Mouse (Mus musculus) layer of hippocampus, postnatal 36 days (tissue): Measurements from ENCODE around the gene Clspn. TPM values are rescaled to one million over a fixed set of nuclear protein-coding genes. Genes with fewer than 3 reads are reported as not detected.

Source experiments
- DNase-seq, 2 experiments: peaks; one replicate each; pipeline ENCODE4 v3.0.0; 2022
- microRNA-seq, 2 experiments: library from miRNA; unstranded; fragments of <30 nt; microRNA quantifications; one replicate each; pipeline ENCODE4 v1.2.0; 2021
- total RNA-seq, 2 experiments: library from RNA; stranded (reverse); gene quantifications; 2 replicates each; pipeline ENCODE4 v1.2.3; 2021

Gene Clspn
- total RNA-seq, 2 experiments from 2014 or later = 0.58 to 1.3 TPM

GRCm38 (mm10) chr4:126637446-126637845, 80.7 kb downstream of the Clspn start:
- no peak for DNase-seq

GRCm38 (mm10) chr4:126639339-126639738, 82.6 kb downstream of the Clspn start:
- peak; percentile 16 to 27 for DNase-seq

GRCm38 (mm10) chr4:126641901-126642300, 85.2 kb downstream of the Clspn start:
- DNase-seq = peak in 1 of 2 experiments; percentile 3

Small RNA genes lying within 50 kb of the gene (microRNA-seq; reads per million reads assigned to microRNA genes)
- gene Mir7119 = 0 reads per million in 2 experiments

Other genes starting within 250 kb of the Clspn start
- 10 to 100 TPM; 29.3 to 30.3 TPM for gene Adprhl2, start 235.2 kb upstream of the Clspn start, total RNA-seq
- gene Tekt2, start 231.2 kb upstream of the Clspn start, total RNA-seq = 1 to 10 TPM; 1.8 to 2.1 TPM
- gene Ago3, start 127.4 kb upstream of the Clspn start, total RNA-seq = 10 to 100 TPM; 37.5 to 45.4 TPM
- gene Ago1, start 88.4 kb upstream of the Clspn start, total RNA-seq = 10 to 100 TPM; 60.0 to 60.5 TPM
- 1 to 10 TPM; 8.5 to 9.6 TPM for gene Ago4, start 23.5 kb upstream of the Clspn start, total RNA-seq
- gene 5730409E04Rik, start 52.9 kb downstream of the Clspn start, total RNA-seq = 10 to 100 TPM; 62.2 to 74.0 TPM
- 100 to 1,000 TPM; 103 to 111 TPM for gene Psmb2, start 120.7 kb downstream of the Clspn start, total RNA-seq
- not detected for gene Tfap2e, start 179.3 kb downstream of the Clspn start, total RNA-seq
- gene Ncdn, start 196.5 kb downstream of the Clspn start, total RNA-seq = 1,000 to 10,000 TPM; 1,851 to 1,927 TPM
- 10 to 100 TPM; 65.6 to 66.1 TPM for gene AU040320, start 196.6 kb downstream of the Clspn start, total RNA-seq